Mouse (Mus musculus): Measurements from ENCODE around the gene Gaa. TPM values are rescaled to one million over a fixed set of nuclear protein-coding genes. Genes with fewer than 3 reads are reported as not detected.

Gene Gaa
- polyA plus RNA-seq (2014; fragmentation: Nextera tagmentation; extraction: Ambion mirVana): 57.3 and 62.3 TPM in 2 replicates

GRCm38 (mm10) chr11:119267768-119268556 is at the start of gene Gaa:
Gaa (plus strand) TSS chr11:119267887.
- DNase-seq (ENCODE audit: low spot score): peak; percentile 99
- Histone ChIP-seq H3K4me1 (replicated peaks; ENCODE audit: control insufficient read depth, insufficient read depth, low read length) (peaks cover 6% of the 10 kb centered on the region; the same call in 1 of the 2 replicates), H3K9me3 (ENCODE audit: control insufficient read depth, low read length) (no peaks in the 10 kb centered on the region), H3K4me2 (ENCODE audit: low read length) (peak within 1 kb of the TSS; percentile 65), H3K36me3 (ENCODE audit: control insufficient read depth, insufficient read depth, low read length) (peaks cover 2% of the 10 kb centered on the region; the same call in 1 of the 2 replicates), H3K27me3 (replicated peaks; ENCODE audit: control insufficient read depth, insufficient read depth, low read length) (no peaks in the 10 kb centered on the region), H3K4me3 (ENCODE audit: low read depth, low read length) (peak within 1 kb of the TSS; percentile 83), H3K27ac (ENCODE audit: low read depth) (no peak within 1 kb of the TSS), H3K9ac (ENCODE audit: low read length) (peak within 1 kb of the TSS; percentile 64)
- ATAC-seq (replicated peaks; ENCODE audit: low FRiP score, low TSS enrichment, low read depth): peak; percentile 79
- 2% methylated on average over 52 of the region's 52 CpGs for WGBS

GRCm38 (mm10) chr11:119219816-119220465 is 47.7 kb upstream of the Gaa start:
- H3K27ac ChIP-seq (ENCODE audit: low read depth): no peak overlapping the region
- H3K9me3 ChIP-seq (ENCODE audit: control insufficient read depth, low read length): no peaks in the 10 kb centered on the region
- no peak overlapping the region for H3K9ac ChIP-seq (ENCODE audit: low read length)
- no peaks in the 10 kb centered on the region for H3K27me3 ChIP-seq (replicated peaks; ENCODE audit: control insufficient read depth, insufficient read depth, low read length)
- DNase-seq (ENCODE audit: low spot score) (no peak), ATAC-seq (replicated peaks; ENCODE audit: low FRiP score, low TSS enrichment, low read depth) (no peak)
- WGBS: 27% methylated on average over 17 of the region's 17 CpGs
- H3K4me2 ChIP-seq (ENCODE audit: low read length): no peak overlapping the region
- no peak overlapping the region for H3K4me3 ChIP-seq (ENCODE audit: low read depth, low read length)
- H3K4me1 ChIP-seq (replicated peaks; ENCODE audit: control insufficient read depth, insufficient read depth, low read length): peaks cover 38% of the 10 kb centered on the region
- H3K36me3 ChIP-seq (ENCODE audit: control insufficient read depth, insufficient read depth, low read length): no peaks in the 10 kb centered on the region

GRCm38 (mm10) chr11:119221812-119222510 is 45.7 kb upstream of the Gaa start:
- Histone ChIP-seq H3K36me3 (ENCODE audit: control insufficient read depth, insufficient read depth, low read length) (no peaks in the 10 kb centered on the region), H3K9me3 (ENCODE audit: control insufficient read depth, low read length) (no peaks in the 10 kb centered on the region), H3K4me1 (replicated peaks; ENCODE audit: control insufficient read depth, insufficient read depth, low read length) (peaks cover 31% of the 10 kb centered on the region), H3K27ac (ENCODE audit: low read depth) (no peak overlapping the region), H3K9ac (ENCODE audit: low read length) (no peak overlapping the region), H3K4me3 (ENCODE audit: low read depth, low read length) (no peak overlapping the region), H3K4me2 (ENCODE audit: low read length) (no peak overlapping the region), H3K27me3 (replicated peaks; ENCODE audit: control insufficient read depth, insufficient read depth, low read length) (no peaks in the 10 kb centered on the region)
- 47% methylated on average over 10 of the region's 11 CpGs for WGBS
- DNase-seq (ENCODE audit: low spot score): no peak
- no peak for ATAC-seq (replicated peaks; ENCODE audit: low FRiP score, low TSS enrichment, low read depth)

GRCm38 (mm10) chr11:119223124-119223890 is 44.4 kb upstream of the Gaa start:
- Histone ChIP-seq H3K9ac (ENCODE audit: low read length) (no peak overlapping the region), H3K4me1 (replicated peaks; ENCODE audit: control insufficient read depth, insufficient read depth, low read length) (peaks cover 36% of the 10 kb centered on the region), H3K36me3 (ENCODE audit: control insufficient read depth, insufficient read depth, low read length) (no peaks in the 10 kb centered on the region), H3K9me3 (ENCODE audit: control insufficient read depth, low read length) (no peaks in the 10 kb centered on the region), H3K27me3 (replicated peaks; ENCODE audit: control insufficient read depth, insufficient read depth, low read length) (no peaks in the 10 kb centered on the region), H3K4me2 (ENCODE audit: low read length) (no peak overlapping the region), H3K4me3 (ENCODE audit: low read depth, low read length) (no peak overlapping the region), H3K27ac (ENCODE audit: low read depth) (no peak overlapping the region)
- ATAC-seq (replicated peaks; ENCODE audit: low FRiP score, low TSS enrichment, low read depth) (no peak), DNase-seq (ENCODE audit: low spot score) (no peak)
- WGBS: 76% methylated on average over 20 of the region's 20 CpGs

- H3K9ac ChIP-seq (ENCODE audit: low read length): no peak overlapping the region
- WGBS: 92% methylated on average over 6 of the region's 6 CpGs
- no peak overlapping the region for H3K27ac ChIP-seq (ENCODE audit: low read depth)
- no peak overlapping the region for H3K4me2 ChIP-seq (ENCODE audit: low read length)
- H3K36me3 ChIP-seq (ENCODE audit: control insufficient read depth, insufficient read depth, low read length): no peaks in the 10 kb centered on the region
- H3K27me3 ChIP-seq (replicated peaks; ENCODE audit: control insufficient read depth, insufficient read depth, low read length): 0 out of 2 replicates have a peak, but pooled peaks cover 2% of the 10 kb centered on the region
- no peak for DNase-seq (ENCODE audit: low spot score)
- H3K4me3 ChIP-seq (ENCODE audit: low read depth, low read length): no peak overlapping the region
- H3K9me3 ChIP-seq (ENCODE audit: control insufficient read depth, low read length): no peaks in the 10 kb centered on the region
- peaks cover 38% of the 10 kb centered on the region for H3K4me1 ChIP-seq (replicated peaks; ENCODE audit: control insufficient read depth, insufficient read depth, low read length)
- ATAC-seq (replicated peaks; ENCODE audit: low FRiP score, low TSS enrichment, low read depth): no peak
Observed at GRCm38 (mm10) chr11:119224926-119225325, 42.8 kb upstream of the Gaa start.

GRCm38 (mm10) chr11:119225634-119226033 is 42.1 kb upstream of the Gaa start:
- H3K27me3 ChIP-seq (replicated peaks; ENCODE audit: control insufficient read depth, insufficient read depth, low read length): 0 out of 2 replicates have a peak, but pooled peaks cover 2% of the 10 kb centered on the region
- no peak overlapping the region for H3K27ac ChIP-seq (ENCODE audit: low read depth)
- no peak for DNase-seq (ENCODE audit: low spot score)
- H3K9ac ChIP-seq (ENCODE audit: low read length): no peak overlapping the region
- ATAC-seq (replicated peaks; ENCODE audit: low FRiP score, low TSS enrichment, low read depth): no peak
- WGBS: 75% methylated on average over 9 of the region's 9 CpGs
- no peaks in the 10 kb centered on the region for H3K9me3 ChIP-seq (ENCODE audit: control insufficient read depth, low read length)
- H3K4me1 ChIP-seq (replicated peaks; ENCODE audit: control insufficient read depth, insufficient read depth, low read length): peaks cover 37% of the 10 kb centered on the region
- no peaks in the 10 kb centered on the region for H3K36me3 ChIP-seq (ENCODE audit: control insufficient read depth, insufficient read depth, low read length)
- no peak overlapping the region for H3K4me3 ChIP-seq (ENCODE audit: low read depth, low read length)
- H3K4me2 ChIP-seq (ENCODE audit: low read length): no peak overlapping the region

GRCm38 (mm10) chr11:119227591-119227990 is 40.1 kb upstream of the Gaa start:
- Histone ChIP-seq H3K4me3 (ENCODE audit: low read depth, low read length) (peak overlapping the region; percentile 69), H3K9ac (ENCODE audit: low read length) (peak overlapping the region; percentile 81), H3K27ac (ENCODE audit: low read depth) (0 out of 2 replicates have a peak overlapping the region, but pooled peaks have one; percentile 40), H3K4me1 (replicated peaks; ENCODE audit: control insufficient read depth, insufficient read depth, low read length) (peaks cover 37% of the 10 kb centered on the region), H3K36me3 (ENCODE audit: control insufficient read depth, insufficient read depth, low read length) (no peaks in the 10 kb centered on the region), H3K9me3 (ENCODE audit: control insufficient read depth, low read length) (no peaks in the 10 kb centered on the region), H3K4me2 (ENCODE audit: low read length) (peak overlapping the region; percentile 88), H3K27me3 (replicated peaks; ENCODE audit: control insufficient read depth, insufficient read depth, low read length) (0 out of 2 replicates have a peak, but pooled peaks cover 2% of the 10 kb centered on the region)
- no peak for ATAC-seq (replicated peaks; ENCODE audit: low FRiP score, low TSS enrichment, low read depth)
- 3% methylated on average over 12 of the region's 12 CpGs for WGBS
- DNase-seq (ENCODE audit: low spot score): no peak

All from intestine, embryonic 14.5 days (tissue).